Mouse (Mus musculus) megakaryocyte, embryonic 14.5 days (primary cell): ENCODE results near the gene Plekho2.

ENCODE experiments used
- FLI1 ChIP-seq: IDR thresholded peaks from 2 replicates; pipeline ENCODE4 v1.6.1; 2012; ENCODE audit warnings: low read length, inconsistent platforms, mixed read lengths
- GATA1 ChIP-seq: IDR thresholded peaks from 3 replicates; pipeline ENCODE4 v1.6.1; 2012; ENCODE audit warnings: mixed read lengths, low read length, inconsistent platforms, borderline replicate concordance

DNA sequence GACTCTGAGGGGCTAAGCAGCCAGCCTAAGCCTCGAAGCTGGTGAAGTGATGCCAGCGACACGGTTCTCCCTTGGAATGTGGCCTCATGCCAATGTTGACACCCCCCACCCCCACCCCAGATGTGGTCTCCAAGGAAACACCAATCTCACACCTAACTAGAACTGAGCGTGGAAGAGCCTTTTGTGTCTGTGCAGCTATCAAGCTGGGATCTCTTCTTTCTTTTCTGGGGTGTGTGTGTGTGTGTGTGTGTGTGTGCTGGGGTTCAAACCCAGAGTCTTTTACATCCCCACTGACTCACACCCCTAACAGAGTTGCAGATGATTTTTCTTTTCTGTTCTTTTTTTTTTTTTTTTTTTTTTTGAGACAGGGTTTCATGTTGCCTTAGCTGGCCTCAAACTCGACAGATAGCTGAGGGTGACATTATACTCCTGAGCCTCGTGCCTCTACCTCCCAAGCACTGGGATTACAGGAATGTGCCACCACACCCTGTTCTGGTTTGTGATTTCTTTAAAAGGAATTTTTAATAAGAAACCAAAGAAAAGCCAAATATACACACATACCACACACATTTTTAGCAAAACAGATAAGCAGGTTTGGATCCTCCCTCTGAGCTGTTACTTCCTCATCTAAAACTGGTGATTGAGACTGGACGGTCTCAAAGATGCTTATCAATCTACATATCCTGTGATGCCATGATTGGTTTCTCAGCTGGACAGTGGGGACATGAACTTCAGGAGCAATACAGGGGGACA lies 29.6 kb downstream of the Plekho2 start:
- no peak for TF ChIP-seq GATA1
- TF ChIP-seq FLI1, result no peak
